In genomic region chr16:38254001-38254400, GRCm38 (mm10) we compare ENCODE assay signal across 26 mouse cellular contexts. TPM values are rescaled to one million over a fixed set of nuclear protein-coding genes. Genes with fewer than 3 reads are reported as not detected.
DNase-seq lines count a peak whose midpoint lies in the region; ATAC-seq and TF ChIP-seq lines count a peak whose summit lies in the region.
"Had no signal": no experiment of that assay in that cellular context is flagged by ENCODE, and none has a peak within 500 bp of the region (broad histone marks: within the 10 kb centered on the region; RNA-seq: fewer than 3 reads in every experiment).

No protein-coding gene starts in this region.

- H3K4me3 ChIP-seq in lung, adult 2 months (replicated peaks; ENCODE audit: extremely low read depth, low read depth, low read length) = no peak overlapping the region
- no peak overlapping the region for H3K4me3 ChIP-seq in kidney, embryonic 14.5 days (ENCODE audit: low read length)
- H3K4me3 ChIP-seq: embryonic facial prominence, embryonic 12.5 days; erythroblast, embryonic 14.5 days; megakaryocyte, embryonic 14.5 days; neural tube, embryonic 13.5 days had no signal

- DNase-seq in lung, adult 18-20 months = peak; percentile 39 to 48
- DNase-seq in lung, adult 2 months = no peak
- peak; percentile 82 for DNase-seq in ZHBTc4 (ENCODE audit: low read depth, low spot score)
- no peak for DNase-seq in layer of hippocampus, postnatal 25 days (ENCODE audit: extremely low spot score in 1 of 2, low spot score in 1 of 2)
- no peak for DNase-seq in right cerebral cortex, adult 18-20 months
- DNase-seq: cerebellum, adult 8-10 months; gastrocnemius, postnatal 36 days; heart, postnatal 4 days; left cerebral cortex, postnatal 4 days; liver; liver, postnatal 0 days; midbrain, embryonic 14.5 days; thymus, adult 2 months had no signal

- no peaks in the 10 kb centered on the region for H3K27me3 ChIP-seq in kidney, embryonic 14.5 days (ENCODE audit: control insufficient read depth, insufficient read depth, low read length)
- H3K27me3 ChIP-seq: embryonic facial prominence, embryonic 12.5 days; neural tube, embryonic 13.5 days had no signal

- H3K4me2 ChIP-seq in kidney, embryonic 14.5 days (replicated peaks; ENCODE audit: low read depth, low read length) = no peak overlapping the region
- H3K4me2 ChIP-seq: embryonic facial prominence, embryonic 12.5 days; heart, embryonic 11.5 days; neural tube, embryonic 13.5 days had no signal

- H3K27ac ChIP-seq in kidney, embryonic 14.5 days (ENCODE audit: low read depth, low read length) = no peak overlapping the region
- H3K27ac ChIP-seq: embryonic facial prominence, embryonic 12.5 days; neural tube, embryonic 13.5 days had no signal

- no peaks in the 10 kb centered on the region; the same call in 1 of the 2 replicates for H3K4me1 ChIP-seq in lung, adult 2 months (ENCODE audit: control insufficient read depth, insufficient read depth, low read length)
- no peaks in the 10 kb centered on the region; the same call in 1 of the 2 replicates for H3K4me1 ChIP-seq in kidney, embryonic 14.5 days (ENCODE audit: control insufficient read depth, insufficient read depth, low read length)
- H3K4me1 ChIP-seq: neural tube, embryonic 13.5 days had no signal

- no peaks in the 10 kb centered on the region for H3K36me3 ChIP-seq in kidney, embryonic 14.5 days (ENCODE audit: control insufficient read depth, insufficient read depth, low read length)
- H3K36me3 ChIP-seq: embryonic facial prominence, embryonic 12.5 days; neural tube, embryonic 13.5 days had no signal

- H3K9ac ChIP-seq in kidney, embryonic 14.5 days (ENCODE audit: low read depth, low read length) = no peak overlapping the region
- H3K9ac ChIP-seq: embryonic facial prominence, embryonic 12.5 days; liver, postnatal 0 days; neural tube, embryonic 13.5 days had no signal

- no peaks in the 10 kb centered on the region for H3K9me3 ChIP-seq in kidney, embryonic 14.5 days (ENCODE audit: control insufficient read depth, low read length)
- H3K9me3 ChIP-seq: embryonic facial prominence, embryonic 12.5 days; megakaryocyte, embryonic 14.5 days; neural tube, embryonic 13.5 days had no signal

- ATAC-seq in granulocyte monocyte progenitor cell, adult 5-6 weeks (replicated peaks; ENCODE audit: poor library complexity, severe bottlenecking) = peak; percentile 67
- peak; percentile 26; the same call in 1 of the 2 replicates for ATAC-seq in megakaryocyte progenitor cell, adult 5-6 weeks (replicated peaks; ENCODE audit: poor library complexity)
- ATAC-seq in kidney, embryonic 14.5 days (ENCODE audit: low FRiP score, low TSS enrichment) = no peak
- ATAC-seq: forebrain, embryonic 14.5 days; hindbrain, embryonic 16.5 days; intestine, embryonic 16.5 days; liver, postnatal 0 days had no signal

- 77% methylated on average over 14 of the region's 14 CpGs for WGBS in lung, adult 2 months
- WGBS in kidney, embryonic 14.5 days = 79% methylated on average over 14 of the region's 14 CpGs

- TF ChIP-seq POLR2A in lung, adult 2 months (IDR thresholded peaks at IDR 0.05; ENCODE audit: borderline replicate concordance, extremely low read depth, low read depth, low read length) = no peak

- no peak for TF ChIP-seq CTCF in lung, adult 2 months (IDR thresholded peaks at IDR 0.05; ENCODE audit: insufficient read depth, low read length)

RNA-seq across cellular contexts. Expression of gene Nr1i2, which starts 40.6 kb away (rescaled TPM):
- 0.63 and 0.66 TPM in 2 replicates for polyA plus RNA-seq in lung, adult 2 months (2012; rRNA removed)
- total RNA-seq in granulocyte monocyte progenitor cell, adult 5-6 weeks (2014; fragmentation: Nextera tagmentation) = 0.26 TPM in 1 of 2 replicates, not detected in the other
- not detected in 2 replicates for total RNA-seq in granulocyte monocyte progenitor cell, adult 5-6 weeks (2017)
- total RNA-seq in megakaryocyte progenitor cell, adult 5-6 weeks (2015) = not detected in 2 replicates
- not detected in 2 replicates for total RNA-seq in megakaryocyte progenitor cell, adult 5-6 weeks (2017)
- not detected for total RNA-seq in layer of hippocampus, postnatal 25 days (2021)
- 0.19 TPM in 1 of 2 replicates, not detected in the other for polyA plus RNA-seq in kidney, embryonic 14.5 days (2014; fragmentation: Nextera tagmentation; extraction: Ambion mirVana)
- total RNA-seq: gastrocnemius, postnatal 36 days; heart, postnatal 4 days; left cerebral cortex, postnatal 4 days; MEL had no signal
- polyA plus RNA-seq: cortical plate, adult 2 months; embryonic facial prominence, embryonic 12.5 days; erythroblast, embryonic 14.5 days; forebrain, embryonic 14.5 days; hindbrain, embryonic 16.5 days; midbrain, embryonic 14.5 days had no signal

Comparison
In these comparisons a context has a peak if more than half of its experiments do, and no peak if none do; other contexts are left out.
1. DNase-seq: peak in lung, adult 18-20 months (2 of 2) and ZHBTc4 (single experiment); none in lung, adult 2 months (single experiment), layer of hippocampus, postnatal 25 days (0 of 2) and right cerebral cortex, adult 18-20 months (single experiment).